Mouse (Mus musculus) limb, embryonic 11.5 days (tissue): ENCODE results near the gene Prdm9. TPM values are rescaled to one million over a fixed set of nuclear protein-coding genes. Genes with fewer than 3 reads are reported as not detected.

Experiments used
- ATAC-seq: fragments of 200-750 bp; cut with Nextera tagmentation; 2 replicates; pipeline ENCODE4 v1.8.0; 2017; ENCODE audit warnings: low read depth; ENCODE audit not compliant: insufficient number of reproducible peaks, low FRiP score, low TSS enrichment
- DNase-seq: peaks from one replicate; pipeline ENCODE4 v3.0.0-alpha.2; 2015; ENCODE audit warnings: low spot score
- H3K27ac ChIP-seq: fragments of 300-500 bp; sonication (generic); replicated peaks from 2 replicates; pipeline ENCODE4 v1.5.1; 2014; ENCODE audit warnings: low read depth, mild to moderate bottlenecking, low read length
- H3K27me3 ChIP-seq: fragments of 300-500 bp; sonication (generic); 2 replicates; pipeline ENCODE4 v1.6.1; 2014; ENCODE audit warnings: mild to moderate bottlenecking, low read length, mixed read lengths; ENCODE audit not compliant: control insufficient read depth, insufficient read depth
- H3K36me3 ChIP-seq: fragments of 300-500 bp; sonication (generic); 2 replicates; pipeline ENCODE4 v1.6.1; 2014; ENCODE audit warnings: mild to moderate bottlenecking, low read length, moderate library complexity, mixed read lengths; ENCODE audit not compliant: control insufficient read depth, insufficient read depth
- H3K4me1 ChIP-seq: fragments of 300-500 bp; sonication (generic); 2 replicates; pipeline ENCODE4 v1.6.1; 2014; ENCODE audit warnings: low read length, mixed read lengths; ENCODE audit not compliant: control insufficient read depth, insufficient read depth
- H3K4me2 ChIP-seq: fragments of 300-500 bp; sonication (generic); 2 replicates; pipeline ENCODE4 v1.6.1; 2014; ENCODE audit warnings: low read depth, mild to moderate bottlenecking, moderate library complexity; ENCODE audit not compliant: severe bottlenecking
- H3K4me3 ChIP-seq: fragments of 300-500 bp; sonication (generic); 2 replicates; pipeline ENCODE4 v1.5.1; 2014; ENCODE audit warnings: low read depth, low read length
- H3K9ac ChIP-seq: fragments of 300-500 bp; sonication (generic); 2 replicates; pipeline ENCODE4 v1.6.1; 2014; ENCODE audit warnings: mild to moderate bottlenecking, low read length
- H3K9me3 ChIP-seq: fragments of 300-500 bp; sonication (generic); 2 replicates; pipeline ENCODE4 v1.6.1; 2016; ENCODE audit warnings: low read length; ENCODE audit not compliant: control insufficient read depth
- WGBS: fragments of 180-500 bp; shearing (Covaris S2); extraction: QIAGEN DNeasy Blood & Tissue Kit; methylation state at CpG from one replicate; pipeline ENCODE4 v1.1.7; 2014; 5-methylcytosine and 5-hydroxymethylcytosine counted together
- polyA plus RNA-seq: library from polyadenylated mRNA; unstranded; fragments of >200 nt; fragmentation: Nextera tagmentation; extraction: Ambion mirVana; gene quantifications from 2 replicates; pipeline ENCODE4 v1.2.1, GENCODE M21; 2014

Gene Prdm9
- polyA plus RNA-seq, result 0.65 and 1.4 TPM in 2 replicates

DNA sequence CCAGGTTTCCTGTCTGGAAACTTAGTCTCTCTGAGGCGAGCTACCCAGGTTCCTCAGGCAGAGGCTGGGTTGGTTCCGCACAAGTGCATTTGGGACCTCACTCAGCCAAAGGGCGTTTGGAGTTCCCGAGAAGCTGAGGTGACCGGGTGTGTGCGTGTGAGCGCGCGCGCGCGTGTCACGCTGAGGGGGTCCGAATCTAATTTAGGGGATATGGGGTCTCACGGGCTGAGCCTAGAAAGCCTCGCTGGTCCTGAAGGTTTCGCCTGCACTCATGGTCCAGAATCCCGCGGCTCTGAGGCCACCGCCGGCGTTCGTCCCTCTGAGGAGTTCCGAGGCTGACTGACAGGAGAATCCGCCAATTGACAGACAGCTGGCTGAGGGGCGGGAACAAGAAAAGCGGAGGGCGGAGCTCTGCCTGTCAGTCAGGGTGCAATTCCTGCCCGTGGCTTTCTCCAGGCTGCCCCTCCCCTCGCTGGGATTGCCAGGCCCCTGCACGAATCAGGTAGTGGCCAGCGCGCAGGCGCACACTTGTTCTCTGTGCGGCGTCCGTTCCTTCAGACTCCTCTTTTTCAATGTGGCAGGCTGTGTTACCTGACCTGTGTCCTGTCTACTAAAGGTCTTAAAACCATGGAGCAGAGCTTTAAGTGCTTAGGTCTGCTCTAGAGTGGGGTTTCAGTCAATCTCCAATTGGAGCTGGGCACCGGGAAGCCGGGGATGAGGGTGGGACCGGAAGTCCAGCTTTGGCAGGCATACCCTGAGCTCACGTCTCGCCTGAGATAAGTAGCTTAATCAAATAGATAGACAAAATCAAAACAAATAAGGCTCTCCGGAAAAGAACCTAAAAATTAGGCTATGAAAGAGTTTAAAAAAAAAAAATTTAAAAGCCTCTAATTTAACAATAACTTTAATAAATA lies at the start of gene Prdm9:
Gene Prdm9 (minus strand): TSS at position 341 of the 914 bp plus-strand sequence.
- Histone ChIP-seq H3K4me1 (no peaks in the 10 kb centered on the region), H3K4me3 (peak within 1 kb of the TSS; percentile 40), H3K9me3 (no peaks in the 10 kb centered on the region), H3K27me3 (no peaks in the 10 kb centered on the region), H3K36me3 (no peaks in the 10 kb centered on the region), H3K4me2 (peak within 1 kb of the TSS; percentile 61), H3K27ac (peak within 1 kb of the TSS; percentile 74), H3K9ac (peak within 1 kb of the TSS; percentile 79)
- ATAC-seq (peak; percentile 98), DNase-seq (peak; percentile 100)
- WGBS, result 0% methylated on average over 43 of the region's 43 CpGs

DNA sequence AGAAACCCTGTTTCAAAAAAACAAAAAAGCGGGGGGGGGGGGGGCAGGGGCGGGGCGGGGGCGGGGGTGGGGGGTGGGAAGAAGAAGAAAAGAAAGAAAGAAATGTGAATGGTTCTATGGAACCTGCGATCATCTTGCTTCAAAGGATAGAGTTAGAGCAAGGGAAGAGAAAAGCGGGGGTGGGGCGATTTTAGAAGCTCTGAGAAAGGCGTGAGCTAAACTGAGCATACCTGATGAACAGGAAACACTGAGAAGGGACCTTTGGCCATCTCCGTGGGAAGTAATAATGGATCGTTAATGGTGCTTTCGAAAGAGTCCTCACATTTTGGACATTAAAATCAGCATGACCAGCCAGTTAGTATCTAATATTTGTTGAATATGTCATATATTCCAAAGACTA lies 35.3 kb upstream of the Prdm9 start:
- H3K27me3 ChIP-seq, result no peaks in the 10 kb centered on the region
- DNase-seq, result no peak

DNA sequence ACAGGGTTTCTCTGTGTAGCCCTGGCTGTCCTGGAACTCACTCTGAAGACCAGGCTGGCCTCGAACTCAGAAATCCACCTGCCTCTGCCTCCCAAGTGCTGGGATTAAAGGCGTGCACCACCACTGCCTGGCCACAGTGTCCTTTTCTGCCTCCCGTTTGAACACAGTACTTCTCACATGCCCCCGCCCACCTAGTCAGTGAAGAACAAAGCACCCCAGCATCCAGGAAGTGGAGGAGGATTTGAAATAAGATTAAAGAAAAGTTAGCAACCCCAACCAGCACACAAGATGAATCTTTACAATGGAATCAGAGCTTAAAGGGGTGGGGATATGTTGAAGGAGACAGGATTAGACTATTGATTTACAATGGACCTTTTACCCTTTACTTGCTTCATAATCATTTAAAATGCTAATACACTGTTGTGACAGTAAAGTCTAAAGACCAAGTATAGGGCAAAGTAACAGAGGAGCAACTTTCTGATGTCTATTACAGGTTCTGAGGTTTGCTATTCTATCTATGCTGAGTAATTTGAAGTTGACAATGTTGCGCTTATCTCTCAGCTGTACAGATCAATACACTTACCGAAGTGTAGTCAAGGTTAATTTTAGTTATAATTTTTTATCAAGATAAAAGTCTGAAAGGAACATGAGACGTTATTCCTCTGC lies 27.2 kb upstream of the Prdm9 start:
- no peaks in the 10 kb centered on the region for H3K9me3 ChIP-seq
- ATAC-seq, result no peak
- no peak overlapping the region for H3K4me2 ChIP-seq
- H3K9ac ChIP-seq, result no peak overlapping the region
- WGBS, result 88% methylated on average over 7 of the region's 7 CpGs
- DNase-seq, result no peak
- no peak overlapping the region for H3K4me3 ChIP-seq
- no peaks in the 10 kb centered on the region for H3K36me3 ChIP-seq
- H3K27ac ChIP-seq, result no peak overlapping the region
- H3K27me3 ChIP-seq, result no peaks in the 10 kb centered on the region
- no peaks in the 10 kb centered on the region for H3K4me1 ChIP-seq

More for the DNA sequence above, 35.3 kb upstream of the Prdm9 start:
- ATAC-seq, result no peak
- no peak overlapping the region for H3K9ac ChIP-seq
- no peaks in the 10 kb centered on the region for H3K36me3 ChIP-seq
- H3K9me3 ChIP-seq, result no peaks in the 10 kb centered on the region
- H3K4me3 ChIP-seq, result no peak overlapping the region
- WGBS, result 87% methylated on average over 7 of the region's 11 CpGs
- H3K27ac ChIP-seq, result no peak overlapping the region
- H3K4me2 ChIP-seq, result no peak overlapping the region
- no peaks in the 10 kb centered on the region for H3K4me1 ChIP-seq

DNA sequence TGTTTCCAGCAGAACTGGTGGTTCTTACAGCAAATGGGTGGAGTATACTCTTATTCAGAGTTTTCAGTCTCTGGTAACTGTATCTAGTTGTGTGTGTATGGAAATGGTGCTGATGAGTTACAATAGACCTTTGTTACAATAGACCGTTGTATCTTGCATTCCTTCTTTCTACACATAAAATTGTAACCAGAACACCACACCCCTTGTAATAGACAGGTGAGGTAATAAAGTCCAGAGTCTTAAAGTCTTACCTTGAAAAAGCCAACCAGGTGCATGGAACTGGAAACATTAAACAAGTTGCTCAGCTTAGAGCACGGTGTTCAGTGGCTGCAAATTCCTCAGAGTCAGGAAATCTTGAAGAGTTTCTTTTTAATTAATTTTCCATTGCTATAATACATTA lies 24.0 kb upstream of the Prdm9 start:
- 85% methylated on average over 2 of the region's 2 CpGs for WGBS
- no peaks in the 10 kb centered on the region for H3K27me3 ChIP-seq
- H3K9ac ChIP-seq, result no peak overlapping the region
- ATAC-seq (no peak), DNase-seq (no peak)
- H3K27ac ChIP-seq, result no peak overlapping the region
- H3K36me3 ChIP-seq, result no peaks in the 10 kb centered on the region
- H3K4me3 ChIP-seq, result no peak overlapping the region
- H3K4me1 ChIP-seq, result no peaks in the 10 kb centered on the region
- H3K9me3 ChIP-seq, result no peaks in the 10 kb centered on the region
- H3K4me2 ChIP-seq, result no peak overlapping the region

DNA sequence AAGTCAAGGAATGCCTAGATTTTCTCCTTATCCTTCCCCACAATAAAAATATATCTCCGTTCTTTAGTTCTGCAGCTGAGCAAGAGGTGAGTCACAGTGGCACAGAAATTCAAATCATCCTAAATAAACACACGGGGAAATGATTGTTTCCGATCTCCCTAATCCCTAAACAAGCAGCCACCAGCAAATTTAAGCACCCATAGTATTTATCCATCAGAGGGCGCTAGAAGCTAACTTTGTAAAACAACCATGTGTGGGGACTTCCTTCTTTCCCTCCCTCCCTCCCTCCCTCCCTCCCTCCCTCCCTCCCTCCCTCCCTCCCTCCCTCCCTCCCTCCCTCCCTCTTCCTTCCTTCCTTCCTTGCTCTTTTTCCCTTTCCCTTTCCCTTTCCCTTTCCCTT lies 21.5 kb upstream of the Prdm9 start:
- 33% methylated on average over 4 of the region's 4 CpGs for WGBS
- Histone ChIP-seq H3K27me3 (no peaks in the 10 kb centered on the region), H3K4me1 (no peaks in the 10 kb centered on the region), H3K9ac (no peak overlapping the region), H3K36me3 (no peaks in the 10 kb centered on the region), H3K4me2 (no peak overlapping the region), H3K27ac (no peak overlapping the region), H3K9me3 (no peaks in the 10 kb centered on the region), H3K4me3 (no peak overlapping the region)
- ATAC-seq (no peak), DNase-seq (no peak)

DNA sequence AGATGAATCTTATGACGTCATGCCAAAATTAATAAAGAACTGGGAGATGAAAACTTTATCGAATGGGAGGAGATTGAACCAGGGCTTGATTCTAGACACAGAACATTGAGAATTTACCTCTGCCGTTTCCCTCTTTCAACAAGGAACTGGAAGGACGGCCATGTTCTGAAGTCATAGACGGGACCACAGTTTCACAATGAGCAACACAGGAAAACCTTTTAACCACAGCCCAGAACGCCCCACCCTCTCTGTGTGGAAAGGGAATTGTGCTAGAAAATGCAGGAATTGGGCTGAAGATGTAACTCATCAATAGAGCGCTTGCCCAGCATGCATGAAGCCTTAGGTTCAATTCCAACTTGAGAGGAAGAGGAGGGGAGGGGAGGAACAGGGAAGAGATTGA lies 18.9 kb upstream of the Prdm9 start:
- H3K36me3 ChIP-seq, result no peaks in the 10 kb centered on the region
- H3K9ac ChIP-seq, result no peak overlapping the region

DNA sequence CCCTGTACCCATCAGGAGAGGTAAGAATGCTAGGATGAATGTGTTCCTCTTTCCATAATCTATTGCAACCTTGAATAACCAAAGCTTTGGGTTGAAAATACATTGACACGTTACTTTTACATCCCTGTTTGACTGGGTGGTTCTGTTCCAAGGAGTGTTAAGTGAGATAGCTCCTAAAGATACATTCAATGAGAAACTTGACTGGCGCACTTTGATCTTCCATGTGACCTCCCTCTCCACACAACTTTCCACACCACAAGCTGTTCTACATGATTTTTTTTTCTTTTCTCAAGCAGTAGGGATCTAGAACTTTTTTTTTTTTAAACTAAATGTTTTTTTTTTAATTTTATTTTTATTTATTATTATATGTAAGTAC lies 15.9 kb upstream of the Prdm9 start:
- H3K9me3 ChIP-seq, result no peaks in the 10 kb centered on the region
- 90% methylated on average over 2 of the region's 2 CpGs for WGBS
- H3K4me3 ChIP-seq, result no peak overlapping the region
- DNase-seq, result no peak
- H3K36me3 ChIP-seq, result no peaks in the 10 kb centered on the region
- H3K4me1 ChIP-seq, result no peaks in the 10 kb centered on the region
- H3K9ac ChIP-seq, result no peak overlapping the region
- no peak for ATAC-seq
- H3K4me2 ChIP-seq, result no peak overlapping the region
- H3K27me3 ChIP-seq, result no peaks in the 10 kb centered on the region
- no peak overlapping the region for H3K27ac ChIP-seq

More for the DNA sequence above, 18.9 kb upstream of the Prdm9 start:
- Histone ChIP-seq H3K4me3 (no peak overlapping the region), H3K4me2 (no peak overlapping the region), H3K4me1 (no peaks in the 10 kb centered on the region), H3K27ac (no peak overlapping the region), H3K27me3 (no peaks in the 10 kb centered on the region), H3K9me3 (no peaks in the 10 kb centered on the region)
- WGBS, result 90% methylated on average over 7 of the region's 7 CpGs
- no peak for DNase-seq
- no peak for ATAC-seq

DNA sequence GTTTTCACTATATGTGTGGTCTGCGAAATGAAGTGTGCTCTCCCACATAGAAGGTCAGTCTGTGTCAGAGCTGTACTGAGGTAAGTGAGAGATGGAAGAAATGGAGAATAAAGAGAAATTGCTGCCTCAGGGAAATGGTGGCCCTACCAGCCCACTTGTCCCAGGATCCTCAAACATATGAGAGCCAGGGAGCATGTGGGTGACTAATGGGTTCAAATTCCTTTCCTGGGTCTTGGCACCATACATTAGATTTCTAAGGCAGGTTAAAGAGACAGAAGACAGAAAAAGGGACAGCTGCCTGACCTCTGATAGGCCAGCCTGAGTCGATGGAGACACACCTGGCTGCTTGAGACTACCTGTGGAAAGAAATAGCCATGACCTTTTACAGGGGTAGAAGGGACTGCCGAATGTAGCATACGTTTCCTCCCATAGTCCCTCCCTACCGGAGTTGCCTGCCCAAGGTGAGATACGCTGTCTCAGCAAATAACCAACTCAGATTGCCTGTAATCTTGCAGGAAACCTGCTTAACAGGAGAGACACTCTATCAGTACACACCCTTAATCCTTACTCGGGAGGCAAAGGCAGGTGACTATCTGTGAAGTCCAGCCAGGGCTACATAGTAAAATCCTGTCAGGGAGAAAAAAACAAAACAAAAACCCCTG lies 15.4 kb upstream of the Prdm9 start:
- Histone ChIP-seq H3K27ac (no peak overlapping the region), H3K4me3 (no peak overlapping the region), H3K4me2 (no peak overlapping the region), H3K4me1 (no peaks in the 10 kb centered on the region), H3K9me3 (no peaks in the 10 kb centered on the region), H3K9ac (no peak overlapping the region), H3K27me3 (no peaks in the 10 kb centered on the region), H3K36me3 (no peaks in the 10 kb centered on the region)
- ATAC-seq, result no peak
- 82% methylated on average over 7 of the region's 7 CpGs for WGBS
- no peak for DNase-seq
